Mouse (Mus musculus): ENCODE data around the gene Ccdc134.
"Not testable (repeated sequence)": the region's sequence is repeated elsewhere in the genome, so short reads cannot be mapped to it uniquely, and the experiment has no call there.

Ccdc134 gene

GRCm38 (mm10) chr15:82127426-82128374 lies at the start of gene Ccdc134:
TSS of gene Ccdc134 (plus strand) at chr15:82127922.
- DNase-seq (ENCODE audit: low spot score in 2 of 2), result peak; percentile 82 to 95

GRCm38 (mm10) chr15:82079883-82080282 lies 47.8 kb upstream of the Ccdc134 start:
- DNase-seq (ENCODE audit: low spot score in 2 of 2), result no peak

- peak in 1 of 2 experiments; percentile 82 for DNase-seq (ENCODE audit: low spot score in 2 of 2)
These were observed 46.6 kb upstream of the Ccdc134 start for GRCm38 (mm10) chr15:82081161-82081560.

GRCm38 (mm10) chr15:82085606-82086005 lies 42.1 kb upstream of the Ccdc134 start:
- DNase-seq (ENCODE audit: low spot score in 2 of 2), result peak in 1 of 2 experiments; percentile 66

- DNase-seq (ENCODE audit: low spot score in 2 of 2), result peak in 1 of 2 experiments; percentile 53
These were observed 41.6 kb upstream of the Ccdc134 start for GRCm38 (mm10) chr15:82086131-82086530.

GRCm38 (mm10) chr15:82087266-82087665 lies 40.5 kb upstream of the Ccdc134 start:
- DNase-seq (ENCODE audit: low spot score in 2 of 2), result peak in 1 of 2 experiments; percentile 52

GRCm38 (mm10) chr15:82091061-82091460 lies 36.7 kb upstream of the Ccdc134 start:
- no peak for DNase-seq (ENCODE audit: low spot score in 2 of 2)

- peak in 1 of 2 experiments; percentile 51 for DNase-seq (ENCODE audit: low spot score in 2 of 2)
These were observed 20.7 kb upstream of the Ccdc134 start for GRCm38 (mm10) chr15:82106953-82107555.

GRCm38 (mm10) chr15:82120544-82120943 lies 7.2 kb upstream of the Ccdc134 start:
- no peak for DNase-seq (ENCODE audit: low spot score in 2 of 2)

- DNase-seq (ENCODE audit: low spot score in 2 of 2), result not testable (repeated sequence)
These were observed 1.0 kb upstream of the Ccdc134 start for GRCm38 (mm10) chr15:82126690-82127089.

GRCm38 (mm10) chr15:82128398-82128797 lies 676 bp downstream of the Ccdc134 start:
- DNase-seq (ENCODE audit: low spot score in 2 of 2), result no peak

- DNase-seq (ENCODE audit: low spot score in 2 of 2), result no peak
These were observed 2.9 kb downstream of the Ccdc134 start for GRCm38 (mm10) chr15:82130599-82130998.

GRCm38 (mm10) chr15:82135372-82135771 lies 7.7 kb downstream of the Ccdc134 start:
- DNase-seq (ENCODE audit: low spot score in 2 of 2), result peak in 1 of 2 experiments; percentile 49

GRCm38 (mm10) chr15:82138565-82138964 lies 10.8 kb downstream of the Ccdc134 start:
- peak in 1 of 2 experiments; percentile 76 for DNase-seq (ENCODE audit: low spot score in 2 of 2)

- DNase-seq (ENCODE audit: low spot score in 2 of 2), result no peak
These were observed 11.5 kb downstream of the Ccdc134 start for GRCm38 (mm10) chr15:82139196-82139595.

GRCm38 (mm10) chr15:82140355-82140754 lies 12.6 kb downstream of the Ccdc134 start:
- DNase-seq (ENCODE audit: low spot score in 2 of 2), result no peak

GRCm38 (mm10) chr15:82144157-82144556 lies 16.4 kb downstream of the Ccdc134 start:
- no peak for DNase-seq (ENCODE audit: low spot score in 2 of 2)

- no peak for DNase-seq (ENCODE audit: low spot score in 2 of 2)
These were observed 17.7 kb downstream of the Ccdc134 start for GRCm38 (mm10) chr15:82145408-82145807.

GRCm38 (mm10) chr15:82145851-82146769 lies 18.4 kb downstream of the Ccdc134 start:
- DNase-seq (ENCODE audit: low spot score in 2 of 2), result no peak

GRCm38 (mm10) chr15:82146770-82147610 lies 19.3 kb downstream of the Ccdc134 start, which contains the start of gene Srebf2:
TSS of gene Srebf2 (plus strand) at chr15:82147181.
- DNase-seq (ENCODE audit: low spot score in 2 of 2), result peak; percentile 97 to 99
